Mouse (Mus musculus): ENCODE measurements around the gene Hoxd1.

The Hoxd1 gene

GRCm38 (mm10) chr2:74762522-74763244 lies at the start of gene Hoxd1:
TSS of gene Hoxd1 (plus strand) at chr2:74762980.
- 1% methylated on average over 61 of the region's 61 CpGs for WGBS

GRCm38 (mm10) chr2:74713239-74714150 lies 49.3 kb upstream of the Hoxd1 start:
- 7% methylated on average over 19 of the region's 19 CpGs for WGBS

DNA sequence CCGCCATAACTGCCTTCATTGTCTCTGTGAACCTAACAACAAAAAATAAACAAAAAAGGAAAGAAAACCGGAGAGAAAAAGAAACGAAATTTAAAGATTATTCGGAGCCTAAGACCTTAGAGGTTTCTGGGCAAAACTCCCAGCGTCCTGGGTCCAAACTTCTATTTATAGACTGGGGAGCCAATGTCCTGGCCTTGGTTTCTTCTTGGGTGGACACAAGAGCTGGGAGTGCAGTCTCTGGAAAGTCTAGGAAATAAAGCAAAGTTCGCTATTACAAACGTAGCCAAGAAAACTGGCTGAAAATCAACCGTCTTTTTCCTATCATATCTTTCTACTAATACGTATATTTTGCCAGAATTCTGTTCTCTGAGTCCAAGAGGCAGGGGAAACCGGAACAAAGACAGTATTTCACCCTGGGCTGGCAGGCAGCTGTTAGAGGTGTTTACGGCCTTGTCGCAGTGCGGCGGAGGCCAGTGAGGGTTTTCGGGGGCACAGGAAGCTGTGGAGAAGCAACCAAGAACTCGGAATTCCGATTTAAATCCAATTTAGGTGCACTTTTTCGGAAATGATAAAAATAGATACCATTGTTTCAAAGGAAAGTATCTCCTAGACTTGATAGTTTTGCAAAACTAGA lies 48.5 kb upstream of the Hoxd1 start:
- 7% methylated on average over 18 of the region's 18 CpGs for WGBS

- 2% methylated on average over 14 of the region's 14 CpGs for WGBS
Observed at GRCm38 (mm10) chr2:74714881-74715280, 47.9 kb upstream of the Hoxd1 start.

- 5% methylated on average over 26 of the region's 26 CpGs for WGBS
Observed at GRCm38 (mm10) chr2:74715504-74716241, 47.1 kb upstream of the Hoxd1 start.

- 16% methylated on average over 2 of the region's 2 CpGs for WGBS
Observed at GRCm38 (mm10) chr2:74720384-74720783, 42.4 kb upstream of the Hoxd1 start.

- 14% methylated on average over 5 of the region's 5 CpGs for WGBS
Observed at GRCm38 (mm10) chr2:74720955-74721491, 41.8 kb upstream of the Hoxd1 start.

GRCm38 (mm10) chr2:74721882-74722281 lies 40.9 kb upstream of the Hoxd1 start:
- 10% methylated on average over 6 of the region's 6 CpGs for WGBS

- 6% methylated on average over 8 of the region's 8 CpGs for WGBS
Observed at GRCm38 (mm10) chr2:74722949-74723348, 39.8 kb upstream of the Hoxd1 start.

GRCm38 (mm10) chr2:74724244-74725015 lies 38.4 kb upstream of the Hoxd1 start:
- WGBS = 29% methylated on average over 7 of the region's 7 CpGs

- WGBS = 8% methylated on average over 17 of the region's 17 CpGs
Observed at GRCm38 (mm10) chr2:74725171-74725570, 37.6 kb upstream of the Hoxd1 start.

DNA sequence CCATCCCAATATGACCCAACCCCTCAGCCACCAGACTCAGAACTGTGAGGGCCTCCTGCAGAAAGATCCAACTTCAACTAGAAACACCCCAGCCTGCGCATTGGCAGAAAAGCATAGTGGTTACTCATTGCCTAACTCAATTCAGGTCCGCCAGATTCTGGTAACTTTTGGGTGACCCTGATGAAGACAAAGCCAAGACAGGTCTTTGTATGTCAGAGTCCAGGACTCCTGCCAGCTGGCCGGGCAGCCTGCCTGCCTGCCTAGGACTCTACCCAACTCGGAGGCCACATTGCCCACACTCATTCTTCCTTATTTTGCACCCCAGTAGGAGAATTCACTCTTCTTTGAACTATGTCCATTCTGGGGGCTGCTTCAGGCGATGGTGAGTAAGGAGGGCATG lies 36.2 kb upstream of the Hoxd1 start, which contains the start of gene Gm28230:
TSS of gene Gm28230 (plus strand) at position 178 of the 400 bp plus-strand sequence.
- 12% methylated on average over 5 of the region's 5 CpGs for WGBS

GRCm38 (mm10) chr2:74726973-74727639 lies 35.7 kb upstream of the Hoxd1 start:
- WGBS = 3% methylated on average over 42 of the region's 43 CpGs

DNA sequence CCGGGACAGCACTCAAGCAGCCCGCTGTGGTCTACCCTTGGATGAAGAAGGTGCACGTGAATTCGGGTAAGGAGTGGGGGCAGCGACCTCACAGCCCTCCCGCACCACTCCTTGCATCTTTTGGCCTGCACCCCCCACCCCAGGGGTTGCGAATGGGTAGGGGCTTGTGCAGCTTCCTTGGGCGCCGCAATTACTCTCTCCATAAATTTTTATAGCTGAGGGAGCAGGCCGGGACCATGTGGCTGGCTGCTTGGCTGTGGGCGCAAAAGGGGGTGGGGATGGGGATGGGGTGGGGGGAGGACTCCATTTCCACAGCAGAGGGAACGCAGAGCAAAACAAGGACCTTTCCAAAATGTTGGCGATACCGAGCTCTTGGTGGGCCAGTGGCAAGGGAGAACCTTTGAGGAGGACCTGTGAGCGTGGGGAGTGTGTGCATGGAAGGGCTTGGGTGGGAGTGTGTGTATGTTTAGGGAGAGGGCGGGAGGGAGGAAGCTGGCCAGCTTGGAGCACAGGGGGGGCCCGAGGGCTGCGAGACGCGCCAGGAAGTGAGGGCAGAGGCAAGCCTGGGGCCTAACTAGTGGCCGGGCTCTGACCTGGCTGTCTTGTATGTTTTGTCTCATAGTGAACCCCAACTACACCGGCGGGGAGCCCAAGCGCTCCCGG lies 35.0 kb upstream of the Hoxd1 start:
- WGBS = 4% methylated on average over 25 of the region's 25 CpGs

GRCm38 (mm10) chr2:74728303-74728680 lies 34.5 kb upstream of the Hoxd1 start:
- 12% methylated on average over 13 of the region's 13 CpGs for WGBS

DNA sequence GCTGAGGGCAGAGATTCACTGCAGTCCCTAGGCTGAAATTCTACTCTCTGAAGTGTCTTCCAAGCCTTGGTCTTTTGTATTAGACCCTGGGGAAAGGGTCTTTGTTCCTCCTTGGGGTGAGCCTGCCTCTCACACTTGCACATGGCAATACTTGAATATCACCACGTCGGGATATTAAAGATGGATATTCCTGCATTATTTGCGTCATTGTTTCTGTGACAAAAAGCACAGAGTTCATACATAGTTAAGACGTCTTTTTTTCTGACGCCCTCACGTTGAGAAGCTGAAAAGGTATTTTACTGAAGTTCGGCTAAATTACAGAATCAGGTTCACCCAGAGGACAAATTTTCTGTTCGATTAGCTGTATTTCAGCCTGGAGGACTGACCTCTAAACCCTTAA lies 32.4 kb upstream of the Hoxd1 start:
- WGBS = 7% methylated on average over 8 of the region's 8 CpGs

GRCm38 (mm10) chr2:74731799-74732512 lies 30.8 kb upstream of the Hoxd1 start:
- 6% methylated on average over 9 of the region's 9 CpGs for WGBS

GRCm38 (mm10) chr2:74732513-74733316 lies 30.1 kb upstream of the Hoxd1 start:
- 2% methylated on average over 52 of the region's 52 CpGs for WGBS
